Mouse (Mus musculus): Measurements from ENCODE around the gene Ptma.

DNA sequence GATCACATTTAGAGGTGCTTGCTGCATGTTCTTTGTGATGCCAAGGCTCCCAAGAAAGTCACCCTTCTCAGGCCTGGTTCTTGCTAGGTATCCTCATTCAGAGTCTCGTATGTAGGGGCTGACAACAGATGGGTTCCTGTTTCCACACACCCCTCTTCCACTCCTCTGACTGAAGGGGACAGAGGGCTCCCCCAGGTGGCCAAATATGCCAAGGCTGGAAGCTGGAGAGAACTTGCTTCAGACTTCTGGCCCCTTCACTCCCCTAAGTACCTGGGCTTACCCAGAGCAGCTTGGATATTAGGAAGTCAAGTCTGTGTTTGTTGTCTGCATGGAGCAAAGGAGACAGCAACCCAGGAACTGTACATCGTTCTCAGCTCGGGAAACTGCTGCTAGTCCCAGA, 26.6 kb upstream of the Ptma start:
- TF ChIP-seq POLR2A (IDR thresholded peaks at IDR 0.05; ENCODE audit: insufficient read depth, low read length) (no peak), EP300 (IDR thresholded peaks at IDR 0.05; ENCODE audit: insufficient read depth, low read depth, low read length) (no peak), CTCF (IDR thresholded peaks at IDR 0.05; ENCODE audit: low read depth, low read length) (no peak)
